Mouse (Mus musculus): ENCODE results near the gene Cipc. TPM values are rescaled to one million over a fixed set of nuclear protein-coding genes. Genes with fewer than 3 reads are reported as not detected.

Cipc gene
- polyA plus RNA-seq, 1 experiment from 2014 or later = 18.1 TPM

GRCm38 (mm10) chr12:87002209-87002608, 55.4 kb downstream of the Cipc start:
- Histone ChIP-seq H3K4me3 (replicated peaks; ENCODE audit: low read length) (no peak overlapping the region), H3K9ac (ENCODE audit: low read length) (no peak overlapping the region), H3K27me3 (ENCODE audit: control insufficient read depth, insufficient read depth, low read length) (no peaks in the 10 kb centered on the region), H3K4me1 (ENCODE audit: control insufficient read depth, insufficient read depth, low read length) (no peaks in the 10 kb centered on the region), H3K36me3 (ENCODE audit: control insufficient read depth, insufficient read depth, low read length) (no peaks in the 10 kb centered on the region), H3K27ac (ENCODE audit: low read length) (no peak overlapping the region), H3K9me3 (replicated peaks; ENCODE audit: control insufficient read depth, low read length) (no peaks in the 10 kb centered on the region), H3K4me2 (ENCODE audit: low read depth, low read length) (no peak overlapping the region)
- WGBS = 50% methylated on average over 7 of the region's 7 CpGs
- ATAC-seq (ENCODE audit: insufficient read depth, low FRiP score) = no peak

DNA sequence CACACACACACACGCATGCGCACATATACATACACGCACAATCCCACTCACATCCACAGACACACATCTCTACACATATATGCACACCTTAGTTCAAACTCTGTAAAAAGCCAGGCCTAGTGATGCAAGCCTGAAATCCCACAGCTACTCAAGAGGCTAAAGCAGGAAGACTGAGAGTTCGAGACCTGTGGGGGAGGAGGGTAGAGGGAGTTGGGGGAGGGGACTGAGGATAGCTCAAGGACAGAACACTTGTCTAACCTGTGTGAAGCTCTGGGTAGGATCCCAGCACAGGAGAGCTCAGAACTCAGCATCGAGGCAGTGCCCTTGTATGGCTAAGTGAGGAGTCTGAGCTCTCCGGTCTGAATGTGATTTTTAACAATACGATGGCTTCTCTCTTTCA, 56.0 kb downstream of the Cipc start:
- 69% methylated on average over 7 of the region's 7 CpGs for WGBS
- Histone ChIP-seq H3K9ac (ENCODE audit: low read length) (no peak overlapping the region), H3K4me3 (replicated peaks; ENCODE audit: low read length) (no peak overlapping the region), H3K4me1 (ENCODE audit: control insufficient read depth, insufficient read depth, low read length) (no peaks in the 10 kb centered on the region), H3K27ac (ENCODE audit: low read length) (no peak overlapping the region), H3K4me2 (ENCODE audit: low read depth, low read length) (no peak overlapping the region), H3K36me3 (ENCODE audit: control insufficient read depth, insufficient read depth, low read length) (no peaks in the 10 kb centered on the region), H3K9me3 (replicated peaks; ENCODE audit: control insufficient read depth, low read length) (no peaks in the 10 kb centered on the region), H3K27me3 (ENCODE audit: control insufficient read depth, insufficient read depth, low read length) (no peaks in the 10 kb centered on the region)
- ATAC-seq (ENCODE audit: insufficient read depth, low FRiP score) = no peak

GRCm38 (mm10) chr12:87003606-87004005, 56.8 kb downstream of the Cipc start:
- H3K4me2 ChIP-seq (ENCODE audit: low read depth, low read length) = no peak overlapping the region
- no peaks in the 10 kb centered on the region for H3K9me3 ChIP-seq (replicated peaks; ENCODE audit: control insufficient read depth, low read length)
- 52% methylated on average over 3 of the region's 3 CpGs for WGBS
- H3K4me3 ChIP-seq (replicated peaks; ENCODE audit: low read length) = no peak overlapping the region
- H3K4me1 ChIP-seq (ENCODE audit: control insufficient read depth, insufficient read depth, low read length) = no peaks in the 10 kb centered on the region
- H3K27ac ChIP-seq (ENCODE audit: low read length) = no peak overlapping the region
- no peak for ATAC-seq (ENCODE audit: insufficient read depth, low FRiP score)
- no peaks in the 10 kb centered on the region for H3K27me3 ChIP-seq (ENCODE audit: control insufficient read depth, insufficient read depth, low read length)
- no peak overlapping the region for H3K9ac ChIP-seq (ENCODE audit: low read length)
- no peaks in the 10 kb centered on the region for H3K36me3 ChIP-seq (ENCODE audit: control insufficient read depth, insufficient read depth, low read length)

GRCm38 (mm10) chr12:87004596-87004995, 57.8 kb downstream of the Cipc start:
- H3K4me2 ChIP-seq (ENCODE audit: low read depth, low read length) = no peak overlapping the region
- H3K4me3 ChIP-seq (replicated peaks; ENCODE audit: low read length) = no peak overlapping the region
- ATAC-seq (ENCODE audit: insufficient read depth, low FRiP score) = no peak
- WGBS = 77% methylated on average over 4 of the region's 4 CpGs
- H3K9me3 ChIP-seq (replicated peaks; ENCODE audit: control insufficient read depth, low read length) = no peaks in the 10 kb centered on the region
- H3K27me3 ChIP-seq (ENCODE audit: control insufficient read depth, insufficient read depth, low read length) = no peaks in the 10 kb centered on the region
- H3K36me3 ChIP-seq (ENCODE audit: control insufficient read depth, insufficient read depth, low read length) = no peaks in the 10 kb centered on the region
- H3K9ac ChIP-seq (ENCODE audit: low read length) = no peak overlapping the region
- H3K4me1 ChIP-seq (ENCODE audit: control insufficient read depth, insufficient read depth, low read length) = no peaks in the 10 kb centered on the region
- H3K27ac ChIP-seq (ENCODE audit: low read length) = no peak overlapping the region

Other genes starting within 250 kb of the Cipc start
- 8.8 and 9.4 TPM in 2 replicates for gene Angel1, start 220.6 kb upstream of the Cipc start, polyA plus RNA-seq (2015; fragmentation: Nextera tagmentation; extraction: Ambion mirVana)
- not detected in 2 replicates for gene Lrrc74a, start 212.7 kb upstream of the Cipc start, polyA plus RNA-seq (2015; fragmentation: Nextera tagmentation; extraction: Ambion mirVana)
- 10.1 and 11.7 TPM in 2 replicates for gene Irf2bpl, start 62.2 kb upstream of the Cipc start, polyA plus RNA-seq (2015; fragmentation: Nextera tagmentation; extraction: Ambion mirVana)
- 0.43 and 0.91 TPM in 2 replicates for gene Zdhhc22, start 43.4 kb downstream of the Cipc start, polyA plus RNA-seq (2015; fragmentation: Nextera tagmentation; extraction: Ambion mirVana)
- 1.2 and 2.1 TPM in 2 replicates for gene Tmem63c, start 74.3 kb downstream of the Cipc start, polyA plus RNA-seq (2015; fragmentation: Nextera tagmentation; extraction: Ambion mirVana)
- gene Ngb, start 155.5 kb downstream of the Cipc start, polyA plus RNA-seq (2015; fragmentation: Nextera tagmentation; extraction: Ambion mirVana) = 3.0 and 4.0 TPM in 2 replicates
- gene Gstz1, start 200.1 kb downstream of the Cipc start, polyA plus RNA-seq (2015; fragmentation: Nextera tagmentation; extraction: Ambion mirVana) = 40.4 and 40.6 TPM in 2 replicates
- gene Pomt2, start 200.9 kb downstream of the Cipc start, polyA plus RNA-seq (2015; fragmentation: Nextera tagmentation; extraction: Ambion mirVana) = 13.7 and 15.9 TPM in 2 replicates

All from stomach, embryonic 16.5 days (tissue).